Mouse (Mus musculus): ENCODE measurements around the gene Trim31.
"Not testable (repeated sequence)": the region's sequence is repeated elsewhere in the genome, so short reads cannot be mapped to it uniquely, and the experiment has no call there.

Gene Trim31

GRCm38 (mm10) chr17:36897552-36898205 is at the start of gene Trim31:
Trim31 (plus strand) TSS chr17:36898118.
- DNase-seq (ENCODE audit: low read depth, low spot score), result no peak

- DNase-seq (ENCODE audit: low read depth, low spot score), result no peak
These were observed 49.0 kb upstream of the Trim31 start for GRCm38 (mm10) chr17:36848911-36849310.

GRCm38 (mm10) chr17:36849992-36850391 is 47.9 kb upstream of the Trim31 start:
- no peak for DNase-seq (ENCODE audit: low read depth, low spot score)

GRCm38 (mm10) chr17:36851200-36851599 is 46.7 kb upstream of the Trim31 start:
- DNase-seq (ENCODE audit: low read depth, low spot score), result no peak

GRCm38 (mm10) chr17:36851627-36852026 is 46.3 kb upstream of the Trim31 start:
- DNase-seq (ENCODE audit: low read depth, low spot score), result no peak

GRCm38 (mm10) chr17:36855484-36855883 is 42.4 kb upstream of the Trim31 start:
- no peak for DNase-seq (ENCODE audit: low read depth, low spot score)

- DNase-seq (ENCODE audit: low read depth, low spot score), result no peak
These were observed 41.7 kb upstream of the Trim31 start for GRCm38 (mm10) chr17:36856236-36856635.

- no peak for DNase-seq (ENCODE audit: low read depth, low spot score)
These were observed 39.7 kb upstream of the Trim31 start for GRCm38 (mm10) chr17:36858181-36858580.

GRCm38 (mm10) chr17:36861680-36862079 is 36.2 kb upstream of the Trim31 start:
- no peak for DNase-seq (ENCODE audit: low read depth, low spot score)

- DNase-seq (ENCODE audit: low read depth, low spot score), result no peak
These were observed 31.0 kb upstream of the Trim31 start, which contains the start of gene Trim15 for GRCm38 (mm10) chr17:36866719-36867527. Trim15 (minus strand) TSS chr17:36867210.

GRCm38 (mm10) chr17:36868836-36869235 is 29.1 kb upstream of the Trim31 start:
- no peak for DNase-seq (ENCODE audit: low read depth, low spot score)

- DNase-seq (ENCODE audit: low read depth, low spot score), result no peak
These were observed 28.5 kb upstream of the Trim31 start, which contains the start of gene Trim10 for GRCm38 (mm10) chr17:36869284-36869954. Trim10 (plus strand) TSS chr17:36869574.

GRCm38 (mm10) chr17:36869955-36870810 is 27.7 kb upstream of the Trim31 start:
- no peak for DNase-seq (ENCODE audit: low read depth, low spot score)

GRCm38 (mm10) chr17:36874636-36875035 is 23.3 kb upstream of the Trim31 start:
- DNase-seq (ENCODE audit: low read depth, low spot score), result no peak

- no peak for DNase-seq (ENCODE audit: low read depth, low spot score)
These were observed 14.6 kb upstream of the Trim31 start for GRCm38 (mm10) chr17:36883350-36883749.

GRCm38 (mm10) chr17:36885132-36885790 is 12.7 kb upstream of the Trim31 start:
- no peak for DNase-seq (ENCODE audit: low read depth, low spot score)

- no peak for DNase-seq (ENCODE audit: low read depth, low spot score)
These were observed 7.6 kb upstream of the Trim31 start, which contains the start of gene Trim40 for GRCm38 (mm10) chr17:36890073-36890903. Trim40 (minus strand) TSS chr17:36890123.

- not testable (repeated sequence) for DNase-seq (ENCODE audit: low read depth, low spot score)
These were observed 6.4 kb upstream of the Trim31 start for GRCm38 (mm10) chr17:36891496-36891895.

- DNase-seq (ENCODE audit: low read depth, low spot score), result no peak
These were observed 5.6 kb upstream of the Trim31 start for GRCm38 (mm10) chr17:36892362-36892761.

- DNase-seq (ENCODE audit: low read depth, low spot score), result no peak
These were observed 4.5 kb upstream of the Trim31 start for GRCm38 (mm10) chr17:36893387-36893786.

Data from embryo, embryonic 11.5 days (tissue).